Mouse (Mus musculus): ENCODE measurements at regions not wholly inside any gene's neighbourhood (a gene's known extent, or its start where the extent isn't known, plus 50 kb on each side); places are given as distances from the start of the nearest gene placed in this dataset.

GRCm38 (mm10) chr6:12140596-12140995, 233.0 kb downstream of the Phf14 start:
- H3K9me3 ChIP-seq (ENCODE audit: low read length) = no peaks in the 10 kb centered on the region
- H3K36me3 ChIP-seq (ENCODE audit: insufficient read depth, low read length) = no peaks in the 10 kb centered on the region
- WGBS = 77% methylated on average over 2 of the region's 2 CpGs
- H3K4me1 ChIP-seq (ENCODE audit: insufficient read depth, low read length) = peaks cover 10% of the 10 kb centered on the region; the same call in 1 of the 2 replicates
- H3K4me3 ChIP-seq (ENCODE audit: low read length) = no peak overlapping the region
- no peak overlapping the region for H3K9ac ChIP-seq (replicated peaks; ENCODE audit: low read length)
- H3K27ac ChIP-seq (ENCODE audit: low read length) = no peak overlapping the region
- H3K4me2 ChIP-seq (replicated peaks; ENCODE audit: low read depth, low read length) = no peak overlapping the region
- ATAC-seq (ENCODE audit: low FRiP score, low TSS enrichment) = no peak
- no peaks in the 10 kb centered on the region for H3K27me3 ChIP-seq (ENCODE audit: insufficient read depth, low read length)

GRCm38 (mm10) chr6:12145216-12145615, 237.6 kb downstream of the Phf14 start:
- Histone ChIP-seq H3K4me1 (ENCODE audit: insufficient read depth, low read length) (peaks cover 10% of the 10 kb centered on the region; the same call in 1 of the 2 replicates), H3K27me3 (ENCODE audit: insufficient read depth, low read length) (no peaks in the 10 kb centered on the region), H3K4me2 (replicated peaks; ENCODE audit: low read depth, low read length) (no peak overlapping the region), H3K36me3 (ENCODE audit: insufficient read depth, low read length) (no peaks in the 10 kb centered on the region), H3K9ac (replicated peaks; ENCODE audit: low read length) (no peak overlapping the region), H3K9me3 (ENCODE audit: low read length) (no peaks in the 10 kb centered on the region), H3K27ac (ENCODE audit: low read length) (no peak overlapping the region), H3K4me3 (ENCODE audit: low read length) (no peak overlapping the region)
- 80% methylated on average over 3 of the region's 3 CpGs for WGBS
- no peak for ATAC-seq (ENCODE audit: low FRiP score, low TSS enrichment)

GRCm38 (mm10) chr6:12150613-12151333, 243.2 kb downstream of the Phf14 start:
- Histone ChIP-seq H3K27me3 (ENCODE audit: insufficient read depth, low read length) (no peaks in the 10 kb centered on the region), H3K9me3 (ENCODE audit: low read length) (no peaks in the 10 kb centered on the region), H3K4me1 (ENCODE audit: insufficient read depth, low read length) (no peaks in the 10 kb centered on the region), H3K4me2 (replicated peaks; ENCODE audit: low read depth, low read length) (no peak overlapping the region), H3K27ac (ENCODE audit: low read length) (no peak overlapping the region), H3K4me3 (ENCODE audit: low read length) (no peak overlapping the region), H3K36me3 (ENCODE audit: insufficient read depth, low read length) (no peaks in the 10 kb centered on the region), H3K9ac (replicated peaks; ENCODE audit: low read length) (no peak overlapping the region)
- no peak for ATAC-seq (ENCODE audit: low FRiP score, low TSS enrichment)
- 29% methylated on average over 3 of the region's 3 CpGs for WGBS

GRCm38 (mm10) chr6:12163971-12164370, 256.4 kb downstream of the Phf14 start:
- Histone ChIP-seq H3K9ac (replicated peaks; ENCODE audit: low read length) (no peak overlapping the region), H3K27ac (ENCODE audit: low read length) (no peak overlapping the region), H3K9me3 (ENCODE audit: low read length) (no peaks in the 10 kb centered on the region), H3K4me3 (ENCODE audit: low read length) (no peak overlapping the region), H3K27me3 (ENCODE audit: insufficient read depth, low read length) (no peaks in the 10 kb centered on the region), H3K4me2 (replicated peaks; ENCODE audit: low read depth, low read length) (no peak overlapping the region), H3K36me3 (ENCODE audit: insufficient read depth, low read length) (no peaks in the 10 kb centered on the region), H3K4me1 (ENCODE audit: insufficient read depth, low read length) (no peaks in the 10 kb centered on the region)
- ATAC-seq (ENCODE audit: low FRiP score, low TSS enrichment) = no peak
- 96% methylated on average over 1 of the region's 1 CpGs for WGBS

- 92% methylated on average over 1 of the region's 1 CpGs for WGBS
- no peak overlapping the region for H3K4me3 ChIP-seq (ENCODE audit: low read length)
Measured at GRCm38 (mm10) chr6:12168533-12168932, 260.9 kb downstream of the Phf14 start.

GRCm38 (mm10) chr6:12169431-12169830, 261.8 kb downstream of the Phf14 start:
- Histone ChIP-seq H3K27ac (ENCODE audit: low read length) (no peak overlapping the region), H3K27me3 (ENCODE audit: insufficient read depth, low read length) (no peaks in the 10 kb centered on the region), H3K9ac (replicated peaks; ENCODE audit: low read length) (no peak overlapping the region), H3K4me1 (ENCODE audit: insufficient read depth, low read length) (no peaks in the 10 kb centered on the region), H3K9me3 (ENCODE audit: low read length) (no peaks in the 10 kb centered on the region), H3K36me3 (ENCODE audit: insufficient read depth, low read length) (no peaks in the 10 kb centered on the region), H3K4me3 (ENCODE audit: low read length) (no peak overlapping the region), H3K4me2 (replicated peaks; ENCODE audit: low read depth, low read length) (no peak overlapping the region)
- ATAC-seq (ENCODE audit: low FRiP score, low TSS enrichment) = no peak
- WGBS = 69% methylated on average over 7 of the region's 7 CpGs

More at GRCm38 (mm10) chr6:12168533-12168932, 260.9 kb downstream of the Phf14 start:
- Histone ChIP-seq H3K9me3 (ENCODE audit: low read length) (no peaks in the 10 kb centered on the region), H3K36me3 (ENCODE audit: insufficient read depth, low read length) (no peaks in the 10 kb centered on the region), H3K9ac (replicated peaks; ENCODE audit: low read length) (no peak overlapping the region), H3K4me2 (replicated peaks; ENCODE audit: low read depth, low read length) (no peak overlapping the region), H3K27me3 (ENCODE audit: insufficient read depth, low read length) (no peaks in the 10 kb centered on the region), H3K4me1 (ENCODE audit: insufficient read depth, low read length) (no peaks in the 10 kb centered on the region), H3K27ac (ENCODE audit: low read length) (no peak overlapping the region)
- no peak for ATAC-seq (ENCODE audit: low FRiP score, low TSS enrichment)

GRCm38 (mm10) chr6:12170722-12171121, 263.1 kb downstream of the Phf14 start:
- WGBS = 92% methylated on average over 4 of the region's 4 CpGs
- no peak for ATAC-seq (ENCODE audit: low FRiP score, low TSS enrichment)
- H3K27ac ChIP-seq (ENCODE audit: low read length) = no peak overlapping the region

GRCm38 (mm10) chr6:12171189-12171588, 263.6 kb downstream of the Phf14 start:
- WGBS = 69% methylated on average over 2 of the region's 2 CpGs
- Histone ChIP-seq H3K9me3 (ENCODE audit: low read length) (no peaks in the 10 kb centered on the region), H3K9ac (replicated peaks; ENCODE audit: low read length) (no peak overlapping the region), H3K36me3 (ENCODE audit: insufficient read depth, low read length) (no peaks in the 10 kb centered on the region), H3K27ac (ENCODE audit: low read length) (no peak overlapping the region), H3K4me1 (ENCODE audit: insufficient read depth, low read length) (no peaks in the 10 kb centered on the region), H3K4me2 (replicated peaks; ENCODE audit: low read depth, low read length) (no peak overlapping the region), H3K4me3 (ENCODE audit: low read length) (no peak overlapping the region), H3K27me3 (ENCODE audit: insufficient read depth, low read length) (no peaks in the 10 kb centered on the region)
- no peak for ATAC-seq (ENCODE audit: low FRiP score, low TSS enrichment)

More at GRCm38 (mm10) chr6:12170722-12171121, 263.1 kb downstream of the Phf14 start:
- H3K9ac ChIP-seq (replicated peaks; ENCODE audit: low read length) = no peak overlapping the region
- no peaks in the 10 kb centered on the region for H3K9me3 ChIP-seq (ENCODE audit: low read length)
- H3K4me3 ChIP-seq (ENCODE audit: low read length) = no peak overlapping the region
- H3K4me1 ChIP-seq (ENCODE audit: insufficient read depth, low read length) = no peaks in the 10 kb centered on the region
- H3K36me3 ChIP-seq (ENCODE audit: insufficient read depth, low read length) = no peaks in the 10 kb centered on the region
- no peak overlapping the region for H3K4me2 ChIP-seq (replicated peaks; ENCODE audit: low read depth, low read length)
- H3K27me3 ChIP-seq (ENCODE audit: insufficient read depth, low read length) = no peaks in the 10 kb centered on the region

GRCm38 (mm10) chr6:12177996-12178395, 270.4 kb downstream of the Phf14 start:
- Histone ChIP-seq H3K9me3 (ENCODE audit: low read length) (no peaks in the 10 kb centered on the region), H3K27me3 (ENCODE audit: insufficient read depth, low read length) (no peaks in the 10 kb centered on the region), H3K4me3 (ENCODE audit: low read length) (no peak overlapping the region), H3K4me1 (ENCODE audit: insufficient read depth, low read length) (no peaks in the 10 kb centered on the region), H3K36me3 (ENCODE audit: insufficient read depth, low read length) (no peaks in the 10 kb centered on the region), H3K9ac (replicated peaks; ENCODE audit: low read length) (no peak overlapping the region), H3K4me2 (replicated peaks; ENCODE audit: low read depth, low read length) (no peak overlapping the region), H3K27ac (ENCODE audit: low read length) (no peak overlapping the region)
- ATAC-seq (ENCODE audit: low FRiP score, low TSS enrichment) = no peak

GRCm38 (mm10) chr6:12180951-12181350, 273.3 kb downstream of the Phf14 start:
- H3K9ac ChIP-seq (replicated peaks; ENCODE audit: low read length) = no peak overlapping the region
- H3K9me3 ChIP-seq (ENCODE audit: low read length) = no peaks in the 10 kb centered on the region
- no peaks in the 10 kb centered on the region for H3K36me3 ChIP-seq (ENCODE audit: insufficient read depth, low read length)
- H3K27ac ChIP-seq (ENCODE audit: low read length) = no peak overlapping the region
- H3K4me3 ChIP-seq (ENCODE audit: low read length) = no peak overlapping the region
- H3K4me1 ChIP-seq (ENCODE audit: insufficient read depth, low read length) = no peaks in the 10 kb centered on the region
- no peak overlapping the region for H3K4me2 ChIP-seq (replicated peaks; ENCODE audit: low read depth, low read length)
- no peak for ATAC-seq (ENCODE audit: low FRiP score, low TSS enrichment)
- 43% methylated on average over 3 of the region's 3 CpGs for WGBS
- no peaks in the 10 kb centered on the region for H3K27me3 ChIP-seq (ENCODE audit: insufficient read depth, low read length)

Data from kidney, embryonic 16.5 days (tissue).